Mouse (Mus musculus): Measurements from ENCODE around the gene Cd300ld3. TPM values are rescaled to one million over a fixed set of nuclear protein-coding genes. Genes with fewer than 3 reads are reported as not detected.

Cd300ld3 gene
- total RNA-seq, 1 experiment: not detected

- no peak within 1 kb of the TSS for H3K4me3 ChIP-seq (ENCODE audit: insufficient read depth in 1 of 2, low read depth in 1 of 2, low read length in 2 of 2, poor library complexity in 1 of 2, severe bottlenecking in 1 of 2)
- no peak within 1 kb of the TSS for H3K27ac ChIP-seq (ENCODE audit: insufficient read depth, low read depth, low read length, poor library complexity, severe bottlenecking)
- DNase-seq (ENCODE audit: low read depth, low spot score): no peak
- no peak within 1 kb of the TSS for H3K9ac ChIP-seq (ENCODE audit: insufficient read depth, low read depth, low read length, poor library complexity, severe bottlenecking)
- in situ Hi-C loops (cut with MboI; ENCODE audit: low sequenced_read_pairs in 2 of 2, unreplicated experiment in 2 of 2): no loop called here
- TF ChIP-seq HCFC1 (IDR thresholded peaks at IDR 0.05; ENCODE audit: borderline replicate concordance, insufficient read depth, low read length) (no peak), ZNF384 (IDR thresholded peaks at IDR 0.05; ENCODE audit: low read depth, low read length) (no peak), CHD2 (IDR thresholded peaks at IDR 0.05; ENCODE audit: low read depth, low read length) (no peak), MAFK (IDR thresholded peaks at IDR 0.05; ENCODE audit: insufficient read depth, low read depth, low read length) (no peak), ZC3H11A (IDR thresholded peaks at IDR 0.05; ENCODE audit: borderline replicate concordance, low read depth, low read length) (no peak)
- H3K4me1 ChIP-seq (ENCODE audit: control insufficient read depth in 2 of 2, insufficient read depth in 2 of 2, low read length in 2 of 2, poor library complexity in 1 of 2): no peaks in the 10 kb centered on the region
- H3K9me3 ChIP-seq (ENCODE audit: control insufficient read depth, insufficient read depth, low read depth, low read length): no peaks in the 10 kb centered on the region
- H3K36me3 ChIP-seq (ENCODE audit: control insufficient read depth, insufficient read depth, low read length, poor library complexity, severe bottlenecking): no peaks in the 10 kb centered on the region
Observed at GRCm38 (mm10) chr11:115001474-115002040, 46.7 kb downstream of the Cd300ld3 start, which contains the start of gene Cd300c2. Gene Cd300c2, minus strand, starts transcription at chr11:115001880.

Other genes with a start within 250 kb of the Cd300ld3 start
- 0.27 TPM in 1 of 2 replicates, not detected in the other for gene Gpr142, start 249.5 kb downstream of the Cd300ld3 start, total RNA-seq (2012; rRNA removed)
- gene Gprc5c, start 197.3 kb downstream of the Cd300ld3 start, total RNA-seq (2012; rRNA removed): 35.9 and 36.5 TPM in 2 replicates
- gene Cd300a, start 158.4 kb downstream of the Cd300ld3 start, total RNA-seq (2012; rRNA removed): 0.22 and 0.58 TPM in 2 replicates
- not detected in 2 replicates for gene Cd300lb, start 114.0 kb downstream of the Cd300ld3 start, total RNA-seq (2012; rRNA removed)
- gene Cd300c, start 79.3 kb downstream of the Cd300ld3 start, total RNA-seq (2012; rRNA removed): not detected in 2 replicates
- gene Cd300ld, start 58.5 kb downstream of the Cd300ld3 start, total RNA-seq (2012; rRNA removed): 0.09 TPM in 1 of 2 replicates, not detected in the other
- gene Cd300c2, start 46.5 kb downstream of the Cd300ld3 start, total RNA-seq (2012; rRNA removed): not detected in 2 replicates
- not detected in 2 replicates for gene Cd300ld2, start 32.2 kb downstream of the Cd300ld3 start, total RNA-seq (2012; rRNA removed)
- not detected in 2 replicates for gene Cd300ld4, start 21.4 kb downstream of the Cd300ld3 start, total RNA-seq (2012; rRNA removed)
- gene Cd300ld5, start 10.6 kb downstream of the Cd300ld3 start, total RNA-seq (2012; rRNA removed): not detected in 2 replicates
- 0.09 and 0.11 TPM in 2 replicates for gene Cd300e, start 13.8 kb upstream of the Cd300ld3 start, total RNA-seq (2012; rRNA removed)
- gene Rab37, start 43.0 kb upstream of the Cd300ld3 start, total RNA-seq (2012; rRNA removed): 0.67 and 0.85 TPM in 2 replicates
- 0.40 and 0.42 TPM in 2 replicates for gene Cd300lf, start 85.6 kb upstream of the Cd300ld3 start, total RNA-seq (2012; rRNA removed)
- gene Slc9a3r1, start 114.9 kb upstream of the Cd300ld3 start, total RNA-seq (2012; rRNA removed): 40.3 and 43.9 TPM in 2 replicates
- gene Tmem104, start 139.1 kb upstream of the Cd300ld3 start, total RNA-seq (2012; rRNA removed): 14.7 and 17.2 TPM in 2 replicates
- 16.9 and 19.3 TPM in 2 replicates for gene Nat9, start 139.4 kb upstream of the Cd300ld3 start, total RNA-seq (2012; rRNA removed)
- gene Grin2c, start 218.8 kb upstream of the Cd300ld3 start, total RNA-seq (2012; rRNA removed): 0.21 and 0.22 TPM in 2 replicates
- gene Fdxr, start 228.6 kb upstream of the Cd300ld3 start, total RNA-seq (2012; rRNA removed): 12.1 and 21.0 TPM in 2 replicates
- 2.1 and 3.7 TPM in 2 replicates for gene Fads6, start 249.3 kb upstream of the Cd300ld3 start, total RNA-seq (2012; rRNA removed)

Measured in ES-E14 (cell line).